Mouse (Mus musculus) myocyte (in vitro differentiated cells): ENCODE results near the gene Slco3a1.

Experiments used
- E2F4 ChIP-seq: IDR thresholded peaks from one replicate; pipeline ENCODE4 v1.6.1; 2011; ENCODE audit warnings: mild to moderate bottlenecking, control low read depth, moderate library complexity; ENCODE audit not compliant: insufficient read depth
- MAX ChIP-seq: IDR thresholded peaks from one replicate; pipeline ENCODE4 v1.6.1; 2011; ENCODE audit warnings: low read depth, mild to moderate bottlenecking, control low read depth
- MYOD1 ChIP-seq, 3 experiments: IDR thresholded peaks; one replicate each; pipeline ENCODE4 v1.6.1; 2011; ENCODE audit warnings: control low read depth in 2 of 3, low read depth in 2 of 3, mild to moderate bottlenecking in 2 of 3, moderate library complexity in 1 of 3; ENCODE audit not compliant: insufficient read length in 2 of 3, control insufficient read depth in 1 of 3
- MYOG ChIP-seq, 3 experiments: IDR thresholded peaks; one replicate each; pipeline ENCODE4 v1.6.1; 2011; ENCODE audit warnings: control low read depth in 2 of 3, low read depth in 2 of 3, mild to moderate bottlenecking in 2 of 3; ENCODE audit not compliant: insufficient read length in 2 of 3, control insufficient read depth in 1 of 3, insufficient read depth in 1 of 3
- POLR2A ChIP-seq: IDR thresholded peaks from one replicate; pipeline ENCODE4 v1.6.1; 2011; ENCODE audit warnings: low read depth, mild to moderate bottlenecking, control low read depth, moderate library complexity; ENCODE audit not compliant: insufficient read length
- POLR2AphosphoS2 ChIP-seq: IDR thresholded peaks from one replicate; pipeline ENCODE4 v1.6.1; 2011; ENCODE audit warnings: low read depth, control low read depth; ENCODE audit not compliant: insufficient read length
- SRF ChIP-seq: IDR thresholded peaks from one replicate; pipeline ENCODE4 v1.6.1; 2011; ENCODE audit warnings: low read depth; ENCODE audit not compliant: control insufficient read depth, insufficient read length
- TCF12 ChIP-seq: IDR thresholded peaks from one replicate; pipeline ENCODE4 v1.6.1; 2011; ENCODE audit warnings: mild to moderate bottlenecking, control low read depth; ENCODE audit not compliant: poor library complexity, insufficient read depth, severe bottlenecking
- TCF3 ChIP-seq: IDR thresholded peaks from one replicate; pipeline ENCODE4 v1.6.1; 2011; ENCODE audit warnings: low read depth, control low read depth; ENCODE audit not compliant: insufficient read length
- USF1 ChIP-seq: IDR thresholded peaks from one replicate; pipeline ENCODE4 v1.6.1; 2011; ENCODE audit warnings: low read depth, mild to moderate bottlenecking, control low read depth, moderate library complexity

GRCm38 (mm10) chr7:74457347-74457975 lies 97.1 kb downstream of the Slco3a1 start:
- no peak for TF ChIP-seq E2F4
- TF ChIP-seq MYOG (IDR thresholded peaks at IDR 0.05; ENCODE audit: control insufficient read depth in 1 of 3, insufficient read depth in 1 of 3, insufficient read length in 2 of 3, low read depth in 2 of 3) = no peak
- TF ChIP-seq POLR2A = no peak
- TF ChIP-seq TCF3 = no peak
- TF ChIP-seq USF1 = no peak
- TF ChIP-seq TCF12 = no peak
- no peak for TF ChIP-seq POLR2AphosphoS2
- TF ChIP-seq MAX = no peak
- TF ChIP-seq MYOD1 (IDR thresholded peaks at IDR 0.05; ENCODE audit: control insufficient read depth in 1 of 3, insufficient read length in 2 of 3, low read depth in 2 of 3) = no peak
- no peak for TF ChIP-seq SRF
